Mouse (Mus musculus) cerebral cortex, adult 2 months (tissue): ENCODE results near the gene Epha8.

Source experiments
- WGBS: fragments of 180-500 bp; shearing (Covaris S2); methylation state at CpG from one replicate; pipeline ENCODE4 v1.1.7; 2018; 5-methylcytosine and 5-hydroxymethylcytosine counted together

The Epha8 gene

DNA sequence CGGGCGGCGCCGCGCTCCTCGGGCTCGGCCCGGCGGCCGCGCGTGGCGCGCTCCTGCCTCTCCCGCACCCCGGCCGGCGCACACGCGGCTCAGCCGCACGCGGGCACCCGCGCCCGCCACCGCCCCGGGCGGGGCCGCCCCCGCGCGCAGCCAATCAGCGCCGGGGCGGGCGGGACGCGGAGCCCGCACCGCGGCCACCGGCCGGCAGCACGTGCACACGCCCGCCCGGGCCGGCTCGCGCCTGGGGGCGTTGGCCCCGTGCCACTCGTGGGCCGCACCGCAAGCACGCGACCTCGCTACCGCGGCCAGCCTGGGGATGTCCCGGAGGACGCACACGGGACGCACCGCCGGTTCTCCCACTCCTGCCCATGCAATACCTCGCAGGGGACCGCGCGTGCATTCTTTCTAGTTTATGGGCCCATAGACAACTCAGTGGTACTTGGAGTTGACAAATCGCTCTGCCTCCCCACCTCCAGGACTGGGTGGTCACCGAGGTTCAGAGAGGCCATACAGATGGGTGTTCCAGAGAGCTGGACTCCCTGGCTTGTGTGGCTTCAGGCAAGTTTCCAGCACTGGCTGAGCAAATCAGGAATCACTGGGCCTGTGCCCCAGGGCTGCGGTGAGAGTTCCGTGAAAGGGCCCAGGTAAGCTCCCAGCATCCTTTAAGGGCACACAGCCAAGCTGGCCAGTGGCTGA lies at the start of gene Epha8:
Epha8 (minus strand) TSS at position 66 of the 696 bp plus-strand sequence.
- WGBS: 5% methylated on average over 72 of the region's 75 CpGs

DNA sequence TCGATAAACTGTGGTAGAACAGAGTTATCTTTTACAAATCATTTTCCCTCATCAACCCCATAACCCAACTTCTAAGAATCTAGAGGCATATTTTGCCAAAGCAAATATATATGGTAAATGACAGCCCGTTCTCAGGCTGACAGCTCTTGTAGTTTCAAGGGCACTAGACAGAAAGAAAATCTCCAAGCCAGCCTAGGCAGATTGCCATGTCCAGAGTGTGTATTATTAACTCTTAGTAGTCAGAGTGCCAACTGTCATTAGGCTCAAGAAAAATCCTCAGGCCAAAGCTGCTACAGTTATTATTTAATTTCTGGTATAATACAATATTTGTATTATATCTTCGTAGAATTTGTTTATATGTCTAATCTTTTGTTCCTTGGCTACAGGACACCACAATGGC lies 45.2 kb upstream of the Epha8 start:
- 81% methylated on average over 3 of the region's 3 CpGs for WGBS

DNA sequence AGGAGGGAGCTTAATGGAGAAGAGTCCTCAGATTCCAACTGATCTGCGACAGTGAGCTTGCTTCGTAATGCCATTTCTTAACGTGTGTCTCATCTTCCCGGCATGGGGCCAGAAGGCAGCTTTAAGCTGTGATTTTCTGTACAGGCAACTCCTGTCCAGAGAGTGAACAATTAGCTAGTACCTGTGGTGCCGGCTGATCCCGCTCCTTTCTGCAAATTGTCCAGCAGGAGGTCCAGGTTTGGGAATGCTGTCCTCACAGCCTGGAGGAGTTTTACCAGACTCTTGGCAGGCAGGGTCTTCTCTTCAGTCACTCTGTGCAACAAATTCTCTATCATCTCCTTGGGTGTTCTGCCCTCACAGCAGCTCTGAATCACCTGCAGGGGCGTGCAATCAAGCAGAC lies 44.4 kb upstream of the Epha8 start:
- WGBS: 90% methylated on average over 7 of the region's 7 CpGs

DNA sequence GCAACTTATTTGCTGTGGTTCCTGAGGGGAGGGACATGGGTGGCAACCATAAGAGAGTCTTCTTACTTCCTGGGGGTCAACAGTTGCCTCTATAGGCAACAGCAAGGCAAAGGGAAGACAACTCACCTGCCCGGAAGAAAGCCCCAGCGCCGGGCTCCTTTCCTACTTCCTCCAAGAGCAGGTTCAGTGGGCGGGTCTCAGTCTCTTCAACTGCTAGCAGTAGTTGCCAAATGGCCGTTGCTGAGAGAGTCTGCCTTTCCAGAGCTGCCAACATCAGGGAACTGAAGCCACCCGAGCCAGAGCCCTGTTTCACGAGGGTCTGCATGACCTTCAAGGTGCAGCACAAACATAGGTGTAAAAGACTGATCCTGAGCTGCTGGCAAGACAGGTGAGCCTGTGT lies 41.8 kb upstream of the Epha8 start:
- 66% methylated on average over 7 of the region's 7 CpGs for WGBS

DNA sequence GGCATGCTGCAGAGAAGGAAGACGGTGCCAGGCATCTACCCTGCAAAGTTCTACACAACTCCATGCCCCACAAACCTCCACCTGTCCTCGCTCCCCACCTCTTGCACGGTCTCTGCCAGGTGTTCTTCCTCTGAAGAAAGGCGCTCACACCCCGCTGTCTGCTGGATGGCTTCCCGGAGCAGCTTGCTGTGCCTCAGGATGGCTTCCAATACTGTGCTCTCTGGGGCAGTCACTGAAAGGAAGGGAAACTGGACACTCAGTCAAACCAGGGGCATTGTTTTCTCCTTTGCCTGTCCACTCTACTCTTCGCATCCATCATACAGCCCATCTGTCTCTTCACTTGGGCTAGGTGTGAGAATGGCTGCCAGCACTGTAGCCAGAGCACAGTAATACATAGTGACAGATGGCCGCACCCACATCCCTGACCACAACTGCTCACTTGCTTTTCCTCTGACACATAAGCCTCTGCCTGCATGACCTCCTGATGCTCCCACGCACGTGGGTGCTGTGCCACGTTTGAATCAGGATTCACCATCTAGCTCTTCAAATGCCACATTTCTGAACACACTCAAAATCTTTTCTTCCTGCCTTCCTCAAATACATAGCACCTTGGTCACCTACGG lies 41.2 kb upstream of the Epha8 start:
- 79% methylated on average over 12 of the region's 12 CpGs for WGBS

DNA sequence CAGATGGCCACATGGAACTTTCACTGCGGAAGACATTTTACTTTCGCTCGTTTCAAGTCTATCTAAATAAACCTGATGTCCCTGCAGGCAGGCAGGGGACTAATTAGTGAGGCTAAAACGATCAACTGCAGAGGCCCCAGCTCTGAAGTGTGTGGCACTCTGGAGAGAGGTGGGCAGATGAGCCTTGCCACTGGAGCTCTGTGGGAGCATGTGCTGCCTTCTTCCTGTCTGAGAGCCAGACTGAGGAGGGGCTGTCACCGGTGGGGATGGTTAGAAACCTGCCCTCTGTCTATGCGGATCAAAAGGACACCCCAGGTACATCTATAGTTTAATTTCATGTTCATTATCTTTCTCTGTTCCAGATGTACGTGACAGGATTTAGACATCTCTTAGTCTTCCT lies 40.3 kb upstream of the Epha8 start:
- WGBS: 61% methylated on average over 7 of the region's 7 CpGs

DNA sequence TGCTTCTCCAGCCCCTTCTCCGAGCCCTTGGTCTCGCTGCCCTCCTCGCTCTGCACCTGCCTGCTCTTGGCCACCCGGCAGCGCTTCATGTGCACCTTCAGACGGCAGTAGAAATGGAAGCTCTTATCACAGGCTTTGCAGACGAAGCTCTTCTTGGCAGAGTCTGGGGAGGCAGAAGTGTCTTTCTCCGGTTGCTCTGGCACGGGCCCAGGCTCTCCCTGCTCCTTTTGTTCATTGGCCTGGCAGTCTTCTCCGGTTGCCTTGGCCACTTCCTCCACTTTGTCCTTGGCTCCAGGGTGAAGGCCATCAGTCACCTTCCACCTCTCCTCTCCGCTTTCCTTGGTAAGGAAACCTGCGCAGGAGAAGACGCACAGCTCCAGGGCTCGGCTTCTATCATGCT lies 38.7 kb upstream of the Epha8 start:
- 77% methylated on average over 14 of the region's 14 CpGs for WGBS

DNA sequence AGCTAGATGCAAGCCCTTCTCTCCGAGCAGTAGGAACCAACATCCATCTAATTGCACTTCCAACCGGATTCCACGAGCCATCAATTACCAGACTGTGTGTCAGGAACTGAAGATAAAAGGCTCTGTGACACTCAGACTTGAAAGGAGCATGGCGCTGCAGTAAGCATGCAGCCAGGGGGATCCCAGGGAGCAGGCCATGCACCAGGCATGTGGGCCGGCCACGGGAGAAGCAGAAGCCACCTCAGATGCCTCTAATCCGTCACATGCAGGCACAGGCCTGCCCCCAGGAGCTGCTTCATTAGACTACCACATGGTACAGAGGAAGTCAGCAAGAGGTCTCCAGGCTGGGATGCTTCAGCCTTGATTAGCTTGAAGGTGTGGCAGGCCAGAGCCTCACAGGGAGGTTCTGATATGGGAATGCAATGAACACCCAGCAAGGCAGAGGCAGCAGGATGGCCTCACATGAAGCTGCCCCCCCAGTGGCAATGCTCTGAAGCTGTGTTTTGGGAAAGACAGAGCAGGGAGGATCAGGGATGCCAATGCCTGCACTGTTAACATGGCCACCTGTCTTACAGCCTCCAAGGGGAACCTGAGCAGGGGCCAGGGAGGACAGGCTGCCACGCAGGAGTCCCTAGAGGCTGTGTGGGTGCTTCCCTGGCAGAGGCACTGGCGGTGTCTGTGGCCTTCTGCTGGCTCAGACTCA lies 25.5 kb upstream of the Epha8 start:
- WGBS: 79% methylated on average over 9 of the region's 9 CpGs

DNA sequence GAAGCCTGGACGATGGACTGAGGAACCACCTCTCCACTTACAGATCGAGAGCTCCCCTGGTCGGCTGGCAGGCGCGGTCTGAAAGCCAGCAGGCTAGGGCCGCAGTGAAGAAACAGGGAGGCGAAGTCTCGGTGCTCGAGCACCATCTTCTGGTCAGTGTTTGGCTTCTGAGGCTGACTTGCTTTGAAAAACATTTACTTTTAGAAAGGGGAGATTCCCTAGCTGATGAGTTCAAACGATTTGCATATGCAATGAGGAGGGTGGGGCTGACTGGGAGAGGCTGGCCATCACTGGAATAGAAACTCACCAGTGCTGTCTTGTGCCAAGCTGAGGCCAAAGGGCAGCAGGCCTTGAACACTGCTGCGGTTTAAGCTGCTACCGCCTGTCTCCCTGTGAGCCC lies 24.7 kb upstream of the Epha8 start:
- WGBS: 19% methylated on average over 12 of the region's 12 CpGs

DNA sequence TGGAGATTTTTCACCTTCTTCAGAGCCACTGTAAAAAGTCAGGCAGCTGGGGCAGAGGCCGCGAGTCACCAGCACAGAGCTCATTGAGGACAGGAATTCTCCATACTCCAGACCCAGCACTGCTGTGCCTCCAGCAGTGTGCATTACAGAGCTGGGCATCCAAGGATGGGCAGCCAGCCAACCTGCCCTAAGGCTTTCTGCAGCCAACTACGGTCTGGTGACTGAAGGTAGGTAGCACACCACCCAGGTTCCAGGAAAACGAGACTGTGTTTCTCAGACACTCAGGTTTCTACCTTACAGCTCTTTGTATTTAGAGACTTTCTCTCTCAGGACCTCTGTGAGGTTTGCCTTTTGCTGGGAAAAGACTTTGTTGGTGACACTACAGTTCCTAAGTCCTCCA lies 24.3 kb upstream of the Epha8 start:
- WGBS: 63% methylated on average over 4 of the region's 4 CpGs

DNA sequence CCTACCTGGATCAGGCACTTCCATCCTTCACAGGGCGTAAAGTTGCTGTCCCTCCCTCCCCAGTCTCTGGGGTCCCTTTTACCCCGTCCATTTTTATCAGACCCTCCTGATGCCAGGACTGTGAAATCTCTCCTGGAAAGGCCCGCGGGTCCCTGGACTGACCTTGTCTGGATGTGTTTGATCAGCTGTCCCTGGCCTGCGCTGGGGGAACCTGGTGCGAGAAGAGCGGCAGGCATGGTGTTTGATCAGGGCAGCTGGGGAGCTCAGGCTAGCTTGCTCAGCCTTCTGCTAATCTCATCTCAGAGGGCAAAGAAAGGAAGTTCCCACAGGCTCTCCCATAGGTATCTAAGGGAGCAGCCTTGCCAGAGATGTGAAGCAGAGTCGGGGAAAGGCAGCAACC lies 20.6 kb upstream of the Epha8 start:
- 72% methylated on average over 8 of the region's 8 CpGs for WGBS

DNA sequence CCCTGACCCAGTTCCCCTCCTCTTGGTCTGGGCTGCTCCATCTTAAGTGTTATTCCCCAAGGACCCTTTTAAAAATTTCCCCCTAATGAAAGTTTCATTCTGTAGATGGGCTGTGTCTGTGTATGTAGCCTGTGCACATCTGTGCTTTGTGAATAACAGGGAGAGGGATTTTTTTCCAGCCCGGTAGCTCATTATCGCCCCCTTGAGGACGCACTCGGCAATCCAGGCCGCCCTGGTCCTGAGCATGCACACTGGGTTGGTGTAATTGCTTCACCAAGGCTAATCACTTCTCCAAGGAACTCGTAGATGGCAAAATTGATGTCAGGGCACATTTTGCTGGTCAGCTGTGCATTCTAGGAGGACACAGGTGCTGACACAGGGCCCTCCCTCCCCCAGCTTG lies 14.3 kb upstream of the Epha8 start:
- 14% methylated on average over 6 of the region's 6 CpGs for WGBS

DNA sequence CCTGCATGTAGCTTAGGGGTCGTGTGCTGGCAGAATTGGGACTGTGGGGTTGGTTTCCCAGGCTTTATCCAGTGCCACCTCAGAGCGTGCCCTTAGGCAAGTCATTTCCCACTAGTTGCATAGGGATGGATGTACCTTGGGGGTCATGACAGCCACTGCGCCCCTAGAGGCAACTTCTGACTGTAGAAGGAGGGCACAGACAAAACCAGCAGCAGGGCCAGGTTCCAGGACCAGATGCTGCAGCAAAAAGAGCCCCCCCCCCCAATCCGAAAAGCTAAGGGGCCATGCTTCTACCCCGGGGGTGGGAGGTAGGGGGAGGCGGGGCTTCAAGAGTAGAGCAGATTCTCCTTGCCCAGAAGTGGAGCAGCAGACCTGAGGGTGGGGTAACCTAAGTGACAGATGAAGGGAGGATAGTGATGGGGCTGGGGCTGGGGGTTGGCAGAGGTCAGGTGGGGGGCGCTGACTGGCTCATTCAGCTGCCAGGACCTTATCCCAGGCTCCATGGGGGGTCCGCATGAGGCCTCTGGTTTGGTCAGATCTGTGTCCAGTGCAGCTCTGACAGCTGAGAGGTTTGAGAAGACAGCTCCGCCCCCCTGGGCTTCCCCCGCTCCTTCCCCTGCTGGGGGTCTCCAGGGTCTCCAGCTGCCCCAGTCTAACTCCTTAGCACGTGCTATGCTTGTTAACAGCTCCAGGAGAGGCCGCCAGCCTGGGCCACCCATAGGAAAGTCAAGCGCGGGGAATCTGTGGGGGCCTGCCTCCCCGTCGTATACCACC lies 13.1 kb upstream of the Epha8 start:
- WGBS: 59% methylated on average over 16 of the region's 16 CpGs

DNA sequence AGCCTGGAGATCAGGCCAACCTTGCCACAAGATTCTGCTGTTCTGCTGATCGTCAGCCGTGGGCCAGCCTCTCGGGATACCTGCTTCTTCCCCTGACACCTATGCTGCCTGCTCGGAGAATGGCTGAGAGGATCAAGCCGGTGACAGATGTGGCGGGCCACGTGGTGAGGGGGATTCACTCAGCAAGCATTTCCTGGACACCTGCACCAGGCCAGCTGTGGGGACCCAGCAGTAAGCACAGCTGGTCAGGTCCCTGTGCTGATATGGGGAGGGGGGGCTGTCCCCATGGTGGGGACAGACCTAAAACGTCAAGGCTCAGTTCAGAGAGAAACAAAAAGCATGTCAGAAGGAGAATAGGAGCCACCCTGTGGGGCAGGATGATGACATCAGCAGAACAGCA lies 12.5 kb upstream of the Epha8 start:
- WGBS: 69% methylated on average over 8 of the region's 8 CpGs

DNA sequence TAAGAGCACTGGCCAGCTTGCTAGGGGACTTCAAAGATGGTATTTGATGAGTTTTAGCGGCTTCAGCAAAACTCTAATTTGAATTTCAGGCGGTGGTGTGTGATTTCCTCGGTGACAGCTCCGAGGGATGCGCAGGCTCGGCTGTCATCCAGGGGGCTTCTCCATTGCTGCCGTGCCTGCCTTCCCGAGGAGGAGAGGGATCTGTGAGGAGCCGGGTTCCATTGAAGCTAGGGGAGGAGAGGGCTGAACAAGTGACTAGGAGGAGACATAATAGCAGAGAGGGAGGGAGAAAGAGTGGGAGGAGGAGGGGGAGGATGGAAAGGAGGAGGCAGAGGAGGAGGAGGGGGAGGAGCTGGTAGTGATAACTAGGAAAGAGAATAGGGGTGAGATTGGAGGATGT lies 10.9 kb upstream of the Epha8 start:
- 20% methylated on average over 9 of the region's 9 CpGs for WGBS

DNA sequence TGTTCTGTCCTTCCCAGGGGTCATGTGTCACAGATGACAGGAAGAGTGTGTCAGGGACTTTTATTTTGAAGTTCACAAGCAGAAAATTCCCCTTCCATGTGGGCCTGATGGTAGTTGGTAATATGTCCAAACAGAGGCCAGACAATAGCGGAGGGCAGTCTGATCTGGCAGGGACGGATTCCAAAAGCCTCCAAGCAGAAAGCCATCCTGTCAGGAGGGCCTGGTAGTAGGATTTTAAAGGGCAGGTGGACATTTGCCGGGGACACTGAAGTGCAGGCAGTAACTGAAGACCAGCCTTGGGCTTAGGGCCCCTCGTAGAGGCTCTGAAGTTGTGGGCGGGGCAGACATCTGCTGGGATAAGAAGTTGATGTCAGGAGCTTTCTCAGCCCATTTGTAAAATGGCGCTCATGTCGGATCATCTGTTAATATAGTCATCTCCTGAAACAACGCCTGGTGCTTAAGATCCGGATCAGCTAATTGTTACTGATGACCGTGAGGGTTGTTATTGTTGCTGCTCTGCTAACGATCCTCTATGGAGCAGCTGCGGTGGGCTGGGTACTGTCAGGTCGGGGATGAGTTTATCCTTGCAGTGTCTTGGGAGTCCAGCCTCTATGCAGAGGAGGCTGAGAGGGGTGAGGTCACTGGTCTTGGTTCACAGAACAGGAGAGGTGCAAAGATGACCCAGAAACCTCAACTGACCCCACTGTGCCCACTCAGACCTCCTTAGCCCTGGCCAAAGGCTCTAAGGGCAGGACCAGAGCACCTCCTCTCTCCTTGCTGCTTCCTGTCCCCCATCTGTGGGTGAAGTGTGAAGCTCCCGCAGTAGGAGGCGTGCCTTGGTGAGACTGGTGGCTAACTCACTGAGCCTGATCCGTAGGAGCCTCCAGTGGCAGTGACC lies 10.1 kb upstream of the Epha8 start:
- WGBS: 57% methylated on average over 16 of the region's 16 CpGs

DNA sequence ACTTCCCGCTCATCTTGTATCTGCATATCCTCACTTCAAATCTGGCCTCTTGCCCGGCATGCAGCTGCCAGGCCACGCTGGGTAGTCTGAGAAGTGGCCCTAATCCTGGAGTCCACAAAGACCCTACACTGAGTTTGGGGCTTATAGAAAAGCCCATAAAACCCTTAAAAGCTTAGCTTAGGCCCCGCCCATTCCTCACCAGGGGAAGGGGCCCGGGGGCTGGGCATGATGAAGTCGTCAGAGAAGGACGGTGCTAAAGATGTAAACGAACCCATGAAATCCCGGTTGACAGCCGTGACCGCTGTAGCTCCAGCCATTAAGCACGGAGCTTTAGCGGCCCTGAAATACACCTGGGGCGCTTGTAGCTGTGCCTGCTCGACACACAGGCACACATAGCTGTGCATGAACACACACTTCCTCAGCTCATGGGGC lies 8.4 kb upstream of the Epha8 start:
- WGBS: 59% methylated on average over 15 of the region's 15 CpGs

DNA sequence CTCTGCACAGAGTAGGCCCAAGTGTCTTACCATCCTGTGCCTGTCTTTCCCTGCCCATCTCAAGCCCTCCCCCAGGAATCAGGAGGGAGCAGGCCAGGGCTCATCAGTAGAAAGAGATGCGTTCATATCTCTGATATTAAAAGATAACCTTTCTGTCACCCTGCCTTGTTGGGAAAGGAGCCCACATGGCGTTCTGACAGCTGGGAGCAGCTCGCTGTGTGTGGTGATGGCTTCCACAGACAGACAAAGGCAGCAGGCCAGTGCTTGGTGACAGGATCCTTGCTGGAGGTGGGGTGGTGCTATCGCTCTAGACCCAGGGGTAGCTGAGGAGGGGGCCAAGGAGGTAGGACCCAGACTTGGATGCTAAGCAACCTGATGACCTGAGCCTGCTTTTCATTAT lies 5.8 kb upstream of the Epha8 start:
- 83% methylated on average over 4 of the region's 4 CpGs for WGBS

DNA sequence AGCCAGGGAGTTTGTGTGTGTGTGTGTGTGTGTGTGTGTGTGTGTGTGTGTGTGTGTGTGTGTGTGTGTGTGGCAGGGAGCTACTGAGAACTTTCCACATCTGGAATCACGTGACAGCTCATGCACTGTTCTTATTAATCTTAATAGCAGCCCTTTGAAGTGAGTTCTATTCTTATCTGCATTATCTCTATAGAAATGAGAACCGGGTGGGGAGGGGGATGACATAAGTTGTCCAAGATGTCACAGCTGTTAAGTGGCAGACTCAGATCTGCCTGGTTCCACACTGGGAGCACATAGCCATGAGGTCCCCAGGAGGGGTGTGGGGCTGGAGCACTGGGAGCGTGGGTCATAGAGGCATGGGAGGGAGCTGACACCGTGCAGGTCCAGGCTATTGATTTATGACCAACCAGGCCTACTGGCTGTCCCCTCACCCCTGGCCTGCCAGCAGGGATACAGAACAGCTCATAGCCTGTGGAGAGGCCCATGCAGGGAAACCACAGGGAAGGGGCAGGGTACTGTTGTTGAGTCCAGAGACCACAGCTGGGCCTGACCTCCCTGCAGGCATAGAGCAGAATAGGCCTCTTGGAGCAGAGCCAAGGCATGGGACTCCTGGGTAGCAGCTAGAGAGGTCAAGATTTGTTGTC lies 5.1 kb upstream of the Epha8 start:
- WGBS: 65% methylated on average over 4 of the region's 4 CpGs

DNA sequence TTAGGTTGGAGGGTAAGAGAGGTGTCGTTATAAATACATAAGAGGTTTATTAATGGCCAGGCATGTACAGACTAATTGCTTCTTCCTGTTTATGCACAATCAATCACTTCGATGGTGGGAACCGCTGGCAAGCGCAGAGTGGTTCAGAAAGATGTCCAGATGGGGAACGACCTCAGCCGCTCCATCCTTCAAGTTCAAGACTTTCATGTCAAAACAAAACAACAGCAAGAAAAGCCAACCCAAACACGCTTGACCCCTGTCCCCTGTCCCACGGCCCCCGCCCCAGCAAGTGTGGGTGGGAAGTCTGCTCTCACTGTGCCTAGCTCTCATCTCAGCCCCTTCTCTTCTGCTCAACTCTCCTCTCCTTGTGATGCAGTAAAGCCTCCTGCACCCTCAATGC lies 4.0 kb upstream of the Epha8 start:
- WGBS: 75% methylated on average over 9 of the region's 9 CpGs

DNA sequence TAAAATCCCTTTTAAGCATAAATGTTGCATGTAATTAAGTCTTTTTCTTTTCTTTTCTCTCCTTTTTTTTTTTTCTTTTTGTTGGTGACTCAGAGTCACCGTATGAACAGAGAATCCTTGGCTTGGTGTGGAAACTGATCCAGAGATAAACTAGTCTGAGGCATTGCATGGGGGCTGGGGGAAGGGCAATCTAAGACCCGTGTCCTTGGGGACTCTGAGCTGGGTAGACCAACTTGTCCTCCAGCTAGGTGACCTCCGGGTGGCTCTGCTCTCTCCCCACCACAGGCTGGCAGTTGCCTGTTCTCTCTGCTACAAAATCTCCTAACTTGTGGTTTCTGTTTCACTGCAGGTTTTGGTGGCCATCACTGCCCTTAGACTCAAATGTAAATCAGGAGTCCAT lies 3.5 kb upstream of the Epha8 start:
- 43% methylated on average over 3 of the region's 3 CpGs for WGBS
